Mouse (Mus musculus) midbrain, embryonic 15.5 days (tissue): Measurements from ENCODE around the gene Iqschfp. TPM values are rescaled to one million over a fixed set of nuclear protein-coding genes. Genes with fewer than 3 reads are reported as not detected.

Source experiments
- ATAC-seq: fragments of 200-750 bp; cut with Nextera tagmentation; replicated peaks from 2 replicates; pipeline ENCODE4 v1.8.0; 2017; ENCODE audit warnings: moderate TSS enrichment
- H3K27ac ChIP-seq: fragments of 300-500 bp; sonication (generic); 2 replicates; pipeline ENCODE4 v1.5.1; 2015; ENCODE audit warnings: mild to moderate bottlenecking, inconsistent platforms
- H3K27me3 ChIP-seq: fragments of 300-500 bp; sonication (generic); replicated peaks from 2 replicates; pipeline ENCODE4 v1.6.1; 2015; ENCODE audit warnings: inconsistent platforms
- H3K36me3 ChIP-seq: fragments of 300-500 bp; sonication (generic); replicated peaks from 2 replicates; pipeline ENCODE4 v1.6.1; 2015; ENCODE audit warnings: inconsistent platforms
- H3K4me1 ChIP-seq: fragments of 300-500 bp; sonication (generic); 2 replicates; pipeline ENCODE4 v1.6.1; 2015; ENCODE audit warnings: inconsistent platforms
- H3K4me2 ChIP-seq: fragments of 300-500 bp; sonication (generic); 2 replicates; pipeline ENCODE4 v1.6.1; 2015; ENCODE audit warnings: inconsistent platforms, mild to moderate bottlenecking, moderate library complexity
- H3K4me3 ChIP-seq: fragments of 300-500 bp; sonication (generic); 2 replicates; pipeline ENCODE4 v1.5.1; 2015; ENCODE audit warnings: mild to moderate bottlenecking, inconsistent platforms
- H3K9ac ChIP-seq: fragments of 300-500 bp; sonication (generic); 2 replicates; pipeline ENCODE4 v1.6.1; 2015; ENCODE audit warnings: mild to moderate bottlenecking, inconsistent platforms
- H3K9me3 ChIP-seq: fragments of 300-500 bp; sonication (generic); 2 replicates; pipeline ENCODE4 v1.6.1; 2016; ENCODE audit warnings: inconsistent platforms
- WGBS: fragments of 180-500 bp; shearing (Covaris S2); methylation state at CpG from one replicate; pipeline ENCODE4 v1.1.7; 2015; ENCODE audit warnings: mixed read lengths; 5-methylcytosine and 5-hydroxymethylcytosine counted together
- polyA plus RNA-seq: library from polyadenylated mRNA; unstranded; fragments of >200 nt; fragmentation: Nextera tagmentation; extraction: Ambion mirVana; gene quantifications from 2 replicates; pipeline ENCODE4 v1.2.1, GENCODE M21; 2015

Iqschfp gene
- polyA plus RNA-seq, 1 experiment from 2014 or later, result 6.4 TPM

- H3K27me3 ChIP-seq, result no peaks in the 10 kb centered on the region
- H3K27ac ChIP-seq, result no peak overlapping the region
- no peak overlapping the region for H3K9ac ChIP-seq
- H3K4me3 ChIP-seq, result no peak overlapping the region
- peaks cover 5% of the 10 kb centered on the region; the same call in 1 of the 2 replicates for H3K4me1 ChIP-seq
- no peak for ATAC-seq
- H3K4me2 ChIP-seq, result no peak overlapping the region
- H3K36me3 ChIP-seq, result no peaks in the 10 kb centered on the region
- H3K9me3 ChIP-seq, result no peaks in the 10 kb centered on the region
- WGBS, result 86% methylated on average over 11 of the region's 11 CpGs
Measured at GRCm38 (mm10) chr3:68610598-68611261, 718.7 kb downstream of the Iqschfp start.

- no peak overlapping the region for H3K4me2 ChIP-seq
- peaks cover 5% of the 10 kb centered on the region; the same call in 1 of the 2 replicates for H3K4me1 ChIP-seq
- H3K4me3 ChIP-seq, result no peak overlapping the region
- H3K27me3 ChIP-seq, result no peaks in the 10 kb centered on the region
- no peak overlapping the region for H3K27ac ChIP-seq
- H3K9ac ChIP-seq, result no peak overlapping the region
- H3K36me3 ChIP-seq, result no peaks in the 10 kb centered on the region
- H3K9me3 ChIP-seq, result no peaks in the 10 kb centered on the region
- WGBS, result 66% methylated on average over 10 of the region's 10 CpGs
- ATAC-seq, result 0 out of 2 replicates have a peak, but pooled peaks have one; percentile 15
Measured at GRCm38 (mm10) chr3:68615042-68615810, 723.2 kb downstream of the Iqschfp start.

- Histone ChIP-seq H3K4me1 (peaks cover 5% of the 10 kb centered on the region; the same call in 1 of the 2 replicates), H3K36me3 (peaks cover 8% of the 10 kb centered on the region), H3K4me3 (no peak overlapping the region), H3K9me3 (no peaks in the 10 kb centered on the region), H3K27me3 (no peaks in the 10 kb centered on the region), H3K4me2 (no peak overlapping the region), H3K9ac (no peak overlapping the region), H3K27ac (no peak overlapping the region)
- no peak for ATAC-seq
- WGBS, result 95% methylated on average over 12 of the region's 12 CpGs
Measured at GRCm38 (mm10) chr3:68616363-68616762, 724.3 kb downstream of the Iqschfp start.

GRCm38 (mm10) chr3:68617708-68618107, 725.7 kb downstream of the Iqschfp start:
- Histone ChIP-seq H3K27me3 (no peaks in the 10 kb centered on the region), H3K36me3 (peaks cover 11% of the 10 kb centered on the region), H3K27ac (no peak overlapping the region), H3K4me2 (no peak overlapping the region), H3K9ac (no peak overlapping the region), H3K4me1 (peaks cover 5% of the 10 kb centered on the region; the same call in 1 of the 2 replicates), H3K9me3 (no peaks in the 10 kb centered on the region), H3K4me3 (no peak overlapping the region)
- 93% methylated on average over 10 of the region's 10 CpGs for WGBS
- no peak for ATAC-seq

- Histone ChIP-seq H3K27ac (no peak overlapping the region), H3K4me1 (peaks cover 1% of the 10 kb centered on the region; the same call in 1 of the 2 replicates), H3K4me3 (no peak overlapping the region), H3K9ac (no peak overlapping the region), H3K4me2 (no peak overlapping the region), H3K27me3 (no peaks in the 10 kb centered on the region), H3K36me3 (peaks cover 11% of the 10 kb centered on the region), H3K9me3 (no peaks in the 10 kb centered on the region)
- 80% methylated on average over 5 of the region's 5 CpGs for WGBS
- no peak for ATAC-seq
Measured at GRCm38 (mm10) chr3:68619097-68619496, 727.1 kb downstream of the Iqschfp start.

GRCm38 (mm10) chr3:68621971-68622370, 729.9 kb downstream of the Iqschfp start:
- Histone ChIP-seq H3K9ac (no peak overlapping the region), H3K4me1 (no peaks in the 10 kb centered on the region), H3K27me3 (no peaks in the 10 kb centered on the region), H3K36me3 (peaks cover 24% of the 10 kb centered on the region), H3K9me3 (no peaks in the 10 kb centered on the region), H3K4me2 (no peak overlapping the region), H3K4me3 (no peak overlapping the region), H3K27ac (no peak overlapping the region)
- ATAC-seq, result no peak
- 90% methylated on average over 3 of the region's 3 CpGs for WGBS

- H3K9me3 ChIP-seq, result no peaks in the 10 kb centered on the region
- peaks cover 28% of the 10 kb centered on the region for H3K36me3 ChIP-seq
- H3K27ac ChIP-seq, result no peak overlapping the region
- H3K27me3 ChIP-seq, result no peaks in the 10 kb centered on the region
- H3K4me2 ChIP-seq, result no peak overlapping the region
- H3K4me3 ChIP-seq, result no peak overlapping the region
- ATAC-seq, result no peak
- WGBS, result 93% methylated on average over 5 of the region's 5 CpGs
- H3K4me1 ChIP-seq, result no peaks in the 10 kb centered on the region
- no peak overlapping the region for H3K9ac ChIP-seq
Measured at GRCm38 (mm10) chr3:68623036-68623435, 731.0 kb downstream of the Iqschfp start.

GRCm38 (mm10) chr3:68624471-68624870, 732.4 kb downstream of the Iqschfp start:
- H3K9me3 ChIP-seq, result no peaks in the 10 kb centered on the region
- H3K27ac ChIP-seq, result no peak overlapping the region
- ATAC-seq, result no peak
- WGBS, result 90% methylated on average over 6 of the region's 6 CpGs
- no peak overlapping the region for H3K4me2 ChIP-seq
- H3K9ac ChIP-seq, result no peak overlapping the region
- H3K4me3 ChIP-seq, result no peak overlapping the region
- H3K27me3 ChIP-seq, result no peaks in the 10 kb centered on the region
- no peaks in the 10 kb centered on the region for H3K4me1 ChIP-seq
- peaks cover 28% of the 10 kb centered on the region for H3K36me3 ChIP-seq

- H3K4me2 ChIP-seq, result no peak overlapping the region
- no peak overlapping the region for H3K4me3 ChIP-seq
- H3K36me3 ChIP-seq, result peaks cover 16% of the 10 kb centered on the region
- H3K27ac ChIP-seq, result no peak overlapping the region
- no peaks in the 10 kb centered on the region for H3K4me1 ChIP-seq
- H3K9me3 ChIP-seq, result no peaks in the 10 kb centered on the region
- H3K9ac ChIP-seq, result no peak overlapping the region
- peak; percentile 43; the same call in 1 of the 2 replicates for ATAC-seq
- no peaks in the 10 kb centered on the region for H3K27me3 ChIP-seq
- WGBS, result 59% methylated on average over 4 of the region's 4 CpGs
Measured at GRCm38 (mm10) chr3:68630261-68630660, 738.2 kb downstream of the Iqschfp start.

- no peak overlapping the region for H3K4me2 ChIP-seq
- H3K4me3 ChIP-seq, result no peak overlapping the region
- no peaks in the 10 kb centered on the region for H3K27me3 ChIP-seq
- H3K27ac ChIP-seq, result no peak overlapping the region
- H3K9me3 ChIP-seq, result no peaks in the 10 kb centered on the region
- peaks cover 13% of the 10 kb centered on the region; the same call in 1 of the 2 replicates for H3K36me3 ChIP-seq
- WGBS, result 41% methylated on average over 3 of the region's 3 CpGs
- H3K4me1 ChIP-seq, result no peaks in the 10 kb centered on the region
- H3K9ac ChIP-seq, result no peak overlapping the region
- no peak for ATAC-seq
Measured at GRCm38 (mm10) chr3:68630821-68631220, 738.8 kb downstream of the Iqschfp start.

- Histone ChIP-seq H3K4me2 (no peak overlapping the region), H3K27me3 (no peaks in the 10 kb centered on the region), H3K4me1 (no peaks in the 10 kb centered on the region), H3K36me3 (no peaks in the 10 kb centered on the region), H3K27ac (no peak overlapping the region), H3K4me3 (no peak overlapping the region), H3K9ac (no peak overlapping the region), H3K9me3 (no peaks in the 10 kb centered on the region)
- WGBS, result 89% methylated on average over 3 of the region's 3 CpGs
- ATAC-seq, result no peak
Measured at GRCm38 (mm10) chr3:68632714-68633113, 740.7 kb downstream of the Iqschfp start.

- H3K4me3 ChIP-seq, result no peak overlapping the region
- no peaks in the 10 kb centered on the region for H3K4me1 ChIP-seq
- H3K4me2 ChIP-seq, result no peak overlapping the region
- H3K9me3 ChIP-seq, result no peaks in the 10 kb centered on the region
- ATAC-seq, result no peak
- H3K9ac ChIP-seq, result no peak overlapping the region
- no peaks in the 10 kb centered on the region for H3K36me3 ChIP-seq
- H3K27me3 ChIP-seq, result no peaks in the 10 kb centered on the region
- 92% methylated on average over 4 of the region's 4 CpGs for WGBS
- no peak overlapping the region for H3K27ac ChIP-seq
Measured at GRCm38 (mm10) chr3:68633577-68633976, 741.5 kb downstream of the Iqschfp start.
